Mouse (Mus musculus) liver, embryonic 12.5 days (tissue): ENCODE results near the gene Ankrd37. TPM values are rescaled to one million over a fixed set of nuclear protein-coding genes. Genes with fewer than 3 reads are reported as not detected.

ENCODE experiments used
- ATAC-seq: fragments of 200-750 bp; cut with Nextera tagmentation; 2 replicates; pipeline ENCODE4 v1.8.0; 2017; ENCODE audit warnings: moderate number of reproducible peaks, mild to moderate bottlenecking, moderate library complexity
- H3K27ac ChIP-seq: fragments of 300-500 bp; sonication (generic); 2 replicates; pipeline ENCODE4 v1.5.1; 2016; ENCODE audit warnings: mild to moderate bottlenecking
- H3K27me3 ChIP-seq: fragments of 300-500 bp; sonication (generic); replicated peaks from 2 replicates; pipeline ENCODE4 v1.6.1; 2016; ENCODE audit warnings: mild to moderate bottlenecking, moderate library complexity
- H3K36me3 ChIP-seq: fragments of 300-500 bp; sonication (generic); 2 replicates; pipeline ENCODE4 v1.6.1; 2016; ENCODE audit warnings: mild to moderate bottlenecking, moderate library complexity
- H3K4me1 ChIP-seq: fragments of 300-500 bp; sonication (generic); 2 replicates; pipeline ENCODE4 v1.6.1; 2016
- H3K4me2 ChIP-seq: fragments of 300-500 bp; sonication (generic); 2 replicates; pipeline ENCODE4 v1.6.1; 2016; ENCODE audit warnings: mild to moderate bottlenecking, moderate library complexity
- H3K4me3 ChIP-seq: fragments of 300-500 bp; sonication (generic); 2 replicates; pipeline ENCODE4 v1.5.1; 2016; ENCODE audit warnings: mild to moderate bottlenecking, moderate library complexity
- H3K9ac ChIP-seq: fragments of 300-500 bp; sonication (generic); 2 replicates; pipeline ENCODE4 v1.6.1; 2016; ENCODE audit warnings: mild to moderate bottlenecking, moderate library complexity
- H3K9me3 ChIP-seq: fragments of 300-500 bp; sonication (generic); replicated peaks from 2 replicates; pipeline ENCODE4 v1.6.1; 2016; ENCODE audit warnings: mild to moderate bottlenecking, moderate library complexity
- WGBS: fragments of 180-500 bp; shearing (Covaris S2); methylation state at CpG from one replicate; pipeline ENCODE4 v1.1.7; 2016; ENCODE audit not compliant: insufficient replicate concordance; 5-methylcytosine and 5-hydroxymethylcytosine counted together
- polyA plus RNA-seq: library from polyadenylated mRNA; unstranded; fragments of >200 nt; fragmentation: Nextera tagmentation; extraction: Ambion mirVana; gene quantifications from 2 replicates; pipeline ENCODE4 v1.2.1, GENCODE M21; 2016

Gene Ankrd37
- polyA plus RNA-seq, 1 experiment from 2014 or later, result 8.8 TPM

DNA sequence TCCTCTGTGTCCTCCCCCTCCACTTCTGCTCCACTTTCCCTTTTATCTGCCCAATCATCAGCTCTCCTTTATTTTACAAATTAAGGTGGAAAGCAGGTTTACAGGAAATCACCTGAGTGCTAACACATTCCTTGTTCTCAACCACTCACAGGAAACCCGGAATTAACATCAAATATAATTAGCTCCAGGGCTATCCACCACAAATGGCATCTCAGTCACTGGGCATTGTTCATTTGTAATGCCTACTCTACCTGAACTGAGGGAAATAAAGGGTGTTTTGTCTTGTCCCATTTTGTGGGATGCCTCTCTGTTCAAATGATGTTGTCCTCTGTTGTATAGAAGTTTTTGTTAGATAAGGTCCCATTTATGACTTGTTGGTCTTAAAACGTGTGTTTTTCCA is 54.9 kb downstream of the Ankrd37 start:
- ATAC-seq, result no peak
- 46% methylated on average over 2 of the region's 2 CpGs for WGBS
- Histone ChIP-seq H3K4me2 (no peak overlapping the region), H3K9me3 (no peaks in the 10 kb centered on the region), H3K27ac (no peak overlapping the region), H3K27me3 (no peaks in the 10 kb centered on the region), H3K4me3 (no peak overlapping the region), H3K9ac (no peak overlapping the region), H3K4me1 (no peaks in the 10 kb centered on the region), H3K36me3 (no peaks in the 10 kb centered on the region)

Other genes with a start within 250 kb of the Ankrd37 start
- 2.1 and 3.7 TPM in 2 replicates for gene Pdlim3, start 120.2 kb downstream of the Ankrd37 start, polyA plus RNA-seq
- not detected in 2 replicates for gene Ccdc110, start 71.1 kb downstream of the Ankrd37 start, polyA plus RNA-seq
- gene 1700029J07Rik, start 30.5 kb downstream of the Ankrd37 start, polyA plus RNA-seq, result 1.1 and 1.2 TPM in 2 replicates
- gene Ufsp2, start 30.2 kb downstream of the Ankrd37 start, polyA plus RNA-seq, result 38.3 and 45.4 TPM in 2 replicates
- gene Lrp2bp, start 6.4 kb downstream of the Ankrd37 start, polyA plus RNA-seq, result 0.16 TPM in 1 of 2 replicates, not detected in the other
- gene Cfap97, start 146.1 kb upstream of the Ankrd37 start, polyA plus RNA-seq, result 12.1 and 12.5 TPM in 2 replicates
- gene Snx25, start 146.5 kb upstream of the Ankrd37 start, polyA plus RNA-seq, result 5.7 and 6.2 TPM in 2 replicates
- 144 and 148 TPM in 2 replicates for gene Slc25a4, start 205.6 kb upstream of the Ankrd37 start, polyA plus RNA-seq